Mouse (Mus musculus): ENCODE data around the gene Arhgef26. TPM values are rescaled to one million over a fixed set of nuclear protein-coding genes. Genes with fewer than 3 reads are reported as not detected.

Arhgef26 gene
- total RNA-seq, 4 experiments from 2014 or later, result 1.8 to 3.9 (median 2.5) TPM

DNA sequence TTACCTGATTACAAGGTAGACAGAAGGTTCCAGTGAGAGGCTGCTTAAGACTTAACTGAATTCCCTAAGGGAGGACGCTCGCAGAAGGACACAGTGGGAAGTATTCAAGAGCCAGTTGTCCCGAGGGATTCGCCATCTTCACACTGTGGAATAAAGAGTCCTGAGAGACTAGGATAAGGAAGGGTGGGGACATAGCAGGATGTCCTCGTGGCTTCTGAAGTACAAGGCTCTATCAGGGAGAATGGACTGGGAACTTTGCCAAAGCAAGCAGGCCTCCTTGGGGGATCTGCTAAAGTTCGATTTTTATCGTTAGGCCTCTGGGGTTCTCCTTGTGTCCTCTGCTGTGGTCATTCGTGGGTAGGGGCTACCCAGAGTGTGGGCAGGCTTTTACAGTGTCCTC, 109.0 kb downstream of the Arhgef26 start:
- DNase-seq (ENCODE audit: low spot score), result peak; percentile 39

- no peak for DNase-seq (ENCODE audit: low spot score)
Observed at GRCm38 (mm10) chr3:62449871-62450496, 111.8 kb downstream of the Arhgef26 start.

GRCm38 (mm10) chr3:62452961-62453360, 114.8 kb downstream of the Arhgef26 start:
- DNase-seq (ENCODE audit: low spot score), result no peak

GRCm38 (mm10) chr3:62454096-62454495, 116.0 kb downstream of the Arhgef26 start:
- no peak for DNase-seq (ENCODE audit: low spot score)

DNA sequence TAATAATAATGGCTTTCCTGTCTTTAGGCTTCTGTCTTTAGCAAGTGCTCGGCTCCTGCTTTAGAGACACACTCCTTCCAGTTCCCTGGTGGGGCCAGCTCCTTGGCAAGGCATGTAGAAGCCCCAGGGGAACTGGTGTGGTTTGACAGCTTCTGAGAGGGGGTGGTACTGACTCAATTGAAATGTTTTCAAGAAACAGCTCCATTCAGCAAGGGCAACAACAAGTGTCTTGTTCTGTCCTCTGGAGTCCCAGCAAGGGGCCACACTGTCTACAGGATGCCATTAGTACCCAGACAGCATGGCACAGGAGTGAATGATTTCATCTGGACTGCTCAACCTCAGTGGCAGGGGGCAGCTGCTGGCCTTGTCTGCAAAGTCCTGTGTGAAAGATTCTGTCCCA, 117.7 kb downstream of the Arhgef26 start:
- DNase-seq (ENCODE audit: low spot score), result no peak

DNA sequence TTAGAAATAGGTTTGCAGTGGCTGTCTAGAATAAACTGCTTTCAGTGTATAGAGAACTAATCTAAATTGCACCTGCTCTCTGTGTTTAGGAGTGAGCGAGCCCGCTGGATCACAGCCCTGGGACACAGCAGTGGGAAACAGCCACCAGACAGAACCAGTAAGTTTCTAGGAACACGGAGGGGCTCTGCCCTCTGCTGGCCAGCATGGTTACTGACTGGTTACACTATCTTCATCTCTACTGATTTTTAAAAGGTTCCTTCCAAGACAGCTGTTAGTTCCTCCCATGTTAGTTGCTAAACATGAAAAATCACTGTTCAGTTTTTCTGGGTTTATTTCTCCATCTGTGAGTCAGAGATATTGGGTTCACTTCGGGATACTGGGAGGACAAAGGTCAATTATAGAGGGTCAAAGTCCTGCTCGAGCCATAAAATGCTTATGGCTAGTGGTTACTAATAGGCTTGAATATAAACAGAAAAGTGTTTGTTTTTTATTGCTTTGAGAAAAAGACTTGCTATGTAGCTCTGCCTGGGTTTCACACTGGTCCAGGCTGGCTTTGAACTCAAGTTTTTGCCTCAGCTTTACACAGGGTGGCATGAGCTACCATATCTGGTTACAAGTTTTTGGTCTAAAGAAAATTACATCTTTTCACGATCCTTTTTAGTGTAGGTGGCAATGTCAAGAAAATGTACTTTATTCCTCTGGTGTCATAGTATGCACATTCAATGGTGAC, 120.3 kb downstream of the Arhgef26 start:
- DNase-seq (ENCODE audit: low spot score), result peak; percentile 51

DNA sequence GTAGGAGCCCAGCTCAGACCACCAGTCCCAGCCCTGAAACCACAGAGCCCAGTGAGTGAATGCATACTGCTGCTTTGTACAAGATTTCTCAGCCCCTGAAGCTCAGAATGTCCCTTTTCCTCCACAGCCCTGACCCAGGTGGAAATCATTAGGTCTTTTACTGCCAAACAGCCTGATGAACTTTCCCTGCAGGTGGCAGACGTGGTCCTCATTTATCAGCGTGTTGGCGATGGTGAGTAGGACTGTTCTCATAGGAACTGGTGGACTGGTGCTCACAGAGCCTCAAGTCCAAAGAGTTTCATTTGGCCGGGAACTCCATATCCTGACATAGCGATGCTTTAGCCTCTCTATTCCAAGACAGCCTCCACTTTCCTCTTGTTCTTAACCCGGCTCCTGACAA, 121.3 kb downstream of the Arhgef26 start:
- no peak for DNase-seq (ENCODE audit: low spot score)

GRCm38 (mm10) chr3:62464276-62464675, 126.1 kb downstream of the Arhgef26 start:
- no peak for DNase-seq (ENCODE audit: low spot score)

DNA sequence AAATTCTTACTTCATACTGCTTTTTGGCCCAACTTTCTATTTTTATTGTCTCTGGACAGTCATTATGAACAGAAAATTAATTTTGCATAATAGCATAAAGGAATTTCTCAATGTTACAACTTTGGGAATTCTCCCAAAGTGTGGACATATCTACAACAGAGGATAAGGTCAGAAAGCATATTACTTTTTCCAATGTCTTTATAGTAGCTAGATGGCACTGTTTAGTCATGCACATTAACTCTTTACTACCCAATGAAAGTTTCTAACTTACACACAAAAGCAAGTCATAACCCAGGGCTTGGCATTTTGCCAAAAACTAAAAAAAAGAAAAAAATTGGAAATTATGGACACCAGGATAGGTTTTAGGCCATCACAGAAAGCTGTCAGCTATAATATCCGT, 132.0 kb downstream of the Arhgef26 start:
- no peak for DNase-seq (ENCODE audit: low spot score)

- DNase-seq (ENCODE audit: low spot score), result no peak
Observed at GRCm38 (mm10) chr3:62484340-62484739, 146.2 kb downstream of the Arhgef26 start.

DNA sequence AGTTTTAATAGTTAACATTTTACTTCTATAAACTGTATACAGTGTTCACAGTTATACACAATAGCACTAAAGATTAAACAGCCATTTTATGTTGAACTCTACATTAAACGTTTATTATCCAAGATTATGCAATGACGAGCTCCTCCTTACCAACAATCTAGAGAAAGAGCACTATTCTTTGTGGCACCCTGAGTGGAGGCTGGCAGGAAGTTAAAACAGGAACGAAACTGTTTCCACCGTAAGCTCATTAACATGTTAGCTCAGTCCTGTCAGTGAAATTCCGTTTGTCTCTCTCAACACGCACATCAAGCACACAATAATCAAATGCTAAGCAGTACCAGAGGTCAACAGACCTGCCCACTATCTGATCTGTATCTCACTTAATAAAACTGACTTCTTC, 154.4 kb downstream of the Arhgef26 start:
- no peak for DNase-seq (ENCODE audit: low spot score)

GRCm38 (mm10) chr3:62499327-62499726, 161.2 kb downstream of the Arhgef26 start:
- no peak for DNase-seq (ENCODE audit: low spot score)

- no peak for DNase-seq (ENCODE audit: low spot score)
Observed at GRCm38 (mm10) chr3:62505166-62505900, 167.2 kb downstream of the Arhgef26 start.

DNA sequence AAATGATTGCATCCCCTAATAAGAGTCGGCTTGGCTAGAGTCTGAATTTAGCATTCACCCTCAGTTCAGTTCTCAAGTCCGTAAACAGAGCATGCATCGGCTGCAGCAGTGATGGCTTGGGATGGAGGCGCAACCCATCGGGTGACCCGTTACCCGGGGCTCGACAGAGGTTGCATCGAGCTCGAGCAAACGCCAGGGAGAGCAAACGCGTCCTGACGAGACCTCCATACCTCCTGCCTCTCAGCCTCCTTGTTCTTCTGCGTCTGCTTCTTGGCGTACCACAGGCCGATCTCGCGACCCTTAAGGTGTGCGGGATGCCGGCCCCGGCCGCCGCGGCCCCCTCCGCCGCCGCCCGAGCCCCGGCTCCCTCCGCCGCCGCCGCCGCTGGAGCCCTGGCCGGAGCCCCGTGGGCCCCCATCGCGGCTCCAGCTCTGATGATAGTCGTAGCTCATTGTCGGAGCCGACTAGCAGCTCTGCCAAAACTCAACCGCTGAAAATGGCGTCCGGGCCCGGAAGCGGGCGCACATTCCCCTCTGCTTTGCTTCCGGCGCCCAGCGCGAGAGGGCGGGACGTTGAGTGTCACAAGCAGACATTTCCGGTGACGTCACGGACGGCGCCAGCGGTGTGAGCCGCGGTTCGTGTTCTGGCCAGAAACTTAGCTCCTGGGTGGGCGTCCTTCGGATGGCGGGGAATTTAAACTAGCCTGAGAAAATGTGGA, 168.5 kb downstream of the Arhgef26 start, which contains the start of gene Dhx36:
Gene Dhx36 (minus strand): TSS at position 517 of the 718 bp plus-strand sequence.
- peak; percentile 96 for DNase-seq (ENCODE audit: low spot score)

DNA sequence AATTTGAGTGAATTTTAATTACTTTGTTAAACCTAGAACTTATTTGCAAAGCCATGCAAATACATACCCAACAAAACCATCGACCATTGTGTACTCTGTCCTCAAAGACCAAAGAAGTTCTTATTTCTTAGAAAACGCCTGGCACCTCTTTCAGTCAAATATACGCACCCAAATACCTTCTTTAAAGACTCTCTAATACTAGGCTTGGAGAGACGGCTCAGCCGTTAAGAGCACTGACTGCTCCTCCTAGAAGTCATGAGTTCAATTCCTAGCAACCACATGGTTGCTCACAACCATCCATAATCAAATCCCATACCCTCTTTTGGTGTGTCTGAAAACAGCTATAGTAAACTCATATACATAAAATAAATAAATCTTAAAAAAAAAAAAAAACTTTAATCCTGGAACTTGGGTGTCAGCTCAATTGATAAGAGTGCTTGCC, 169.1 kb downstream of the Arhgef26 start:
- no peak for DNase-seq (ENCODE audit: low spot score)

Other genes starting within 250 kb of the Arhgef26 start
- 10 to 100 TPM; 13.8 to 18.9 (median 16.7) TPM for gene Dhx36, start 168.7 kb downstream of the Arhgef26 start, total RNA-seq (2022)